Mouse (Mus musculus): ENCODE measurements around the gene Sult1e1. TPM values are rescaled to one million over a fixed set of nuclear protein-coding genes. Genes with fewer than 3 reads are reported as not detected.

Sult1e1 gene
- polyA plus RNA-seq (2014; fragmentation: Nextera tagmentation; extraction: Ambion mirVana): not detected in 2 replicates

- H3K27me3 ChIP-seq (ENCODE audit: control insufficient read depth, insufficient read depth, low read length): no peaks in the 10 kb centered on the region
- H3K9me3 ChIP-seq (ENCODE audit: control insufficient read depth, low read length): no peaks in the 10 kb centered on the region
- no peak within 1 kb of the TSS for H3K4me2 ChIP-seq (ENCODE audit: low read depth, severe bottlenecking)
- DNase-seq (ENCODE audit: low spot score): no peak
- no peaks in the 10 kb centered on the region for H3K4me1 ChIP-seq (ENCODE audit: control insufficient read depth, insufficient read depth, low read length)
- H3K27ac ChIP-seq (replicated peaks; ENCODE audit: low read depth, low read length): no peak within 1 kb of the TSS
- no peaks in the 10 kb centered on the region for H3K36me3 ChIP-seq (ENCODE audit: control insufficient read depth, insufficient read depth, low read length)
- H3K4me3 ChIP-seq (ENCODE audit: low read depth, low read length): no peak within 1 kb of the TSS
- 86% methylated on average over 5 of the region's 5 CpGs for WGBS
- no peak within 1 kb of the TSS for H3K9ac ChIP-seq (ENCODE audit: low read length)
- no peak for ATAC-seq (ENCODE audit: insufficient number of reproducible peaks, low FRiP score, low TSS enrichment, low read depth)
Observed at GRCm38 (mm10) chr5:87591494-87591893, at the start of gene Sult1e1. Gene Sult1e1, minus strand, starts transcription at chr5:87591594.

DNA sequence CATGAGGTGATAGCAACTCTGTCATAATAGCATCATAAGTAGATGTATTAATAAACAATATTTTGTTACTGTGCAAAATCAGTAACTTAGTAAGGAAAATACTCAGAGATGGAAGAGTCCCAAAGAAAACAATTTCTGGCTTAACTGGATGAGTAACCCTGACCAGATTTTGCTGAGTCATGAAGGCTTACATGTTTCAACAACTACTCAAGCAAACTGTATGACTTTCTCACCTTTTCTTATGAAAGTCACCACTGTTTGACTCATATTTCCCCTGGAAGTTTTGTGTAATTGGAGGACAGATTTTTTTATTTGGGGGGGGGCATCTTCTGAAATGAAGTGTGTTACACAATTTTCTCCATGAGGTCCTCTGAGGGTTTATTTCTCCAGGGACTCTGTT lies 31.3 kb upstream of the Sult1e1 start:
- no peak overlapping the region for H3K9ac ChIP-seq (ENCODE audit: low read length)
- no peak for ATAC-seq (ENCODE audit: insufficient number of reproducible peaks, low FRiP score, low TSS enrichment, low read depth)
- H3K27ac ChIP-seq (replicated peaks; ENCODE audit: low read depth, low read length): no peak overlapping the region
- H3K36me3 ChIP-seq (ENCODE audit: control insufficient read depth, insufficient read depth, low read length): no peaks in the 10 kb centered on the region
- no peak for DNase-seq (ENCODE audit: low spot score)
- no peaks in the 10 kb centered on the region for H3K4me1 ChIP-seq (ENCODE audit: control insufficient read depth, insufficient read depth, low read length)
- H3K4me2 ChIP-seq (ENCODE audit: low read depth, severe bottlenecking): no peak overlapping the region
- no peak overlapping the region for H3K4me3 ChIP-seq (ENCODE audit: low read depth, low read length)
- H3K9me3 ChIP-seq (ENCODE audit: control insufficient read depth, low read length): no peaks in the 10 kb centered on the region
- H3K27me3 ChIP-seq (ENCODE audit: control insufficient read depth, insufficient read depth, low read length): no peaks in the 10 kb centered on the region

- no peaks in the 10 kb centered on the region for H3K27me3 ChIP-seq (ENCODE audit: control insufficient read depth, insufficient read depth, low read length)
- H3K4me3 ChIP-seq (ENCODE audit: low read depth, low read length): no peak overlapping the region
- no peaks in the 10 kb centered on the region for H3K9me3 ChIP-seq (ENCODE audit: control insufficient read depth, low read length)
- WGBS: 91% methylated on average over 2 of the region's 2 CpGs
- H3K27ac ChIP-seq (replicated peaks; ENCODE audit: low read depth, low read length): no peak overlapping the region
- ATAC-seq (ENCODE audit: insufficient number of reproducible peaks, low FRiP score, low TSS enrichment, low read depth) (no peak), DNase-seq (ENCODE audit: low spot score) (no peak)
- no peaks in the 10 kb centered on the region for H3K36me3 ChIP-seq (ENCODE audit: control insufficient read depth, insufficient read depth, low read length)
- no peak overlapping the region for H3K9ac ChIP-seq (ENCODE audit: low read length)
- H3K4me1 ChIP-seq (ENCODE audit: control insufficient read depth, insufficient read depth, low read length): no peaks in the 10 kb centered on the region
- no peak overlapping the region for H3K4me2 ChIP-seq (ENCODE audit: low read depth, severe bottlenecking)
Observed at GRCm38 (mm10) chr5:87615128-87615390, 23.7 kb upstream of the Sult1e1 start.

DNA sequence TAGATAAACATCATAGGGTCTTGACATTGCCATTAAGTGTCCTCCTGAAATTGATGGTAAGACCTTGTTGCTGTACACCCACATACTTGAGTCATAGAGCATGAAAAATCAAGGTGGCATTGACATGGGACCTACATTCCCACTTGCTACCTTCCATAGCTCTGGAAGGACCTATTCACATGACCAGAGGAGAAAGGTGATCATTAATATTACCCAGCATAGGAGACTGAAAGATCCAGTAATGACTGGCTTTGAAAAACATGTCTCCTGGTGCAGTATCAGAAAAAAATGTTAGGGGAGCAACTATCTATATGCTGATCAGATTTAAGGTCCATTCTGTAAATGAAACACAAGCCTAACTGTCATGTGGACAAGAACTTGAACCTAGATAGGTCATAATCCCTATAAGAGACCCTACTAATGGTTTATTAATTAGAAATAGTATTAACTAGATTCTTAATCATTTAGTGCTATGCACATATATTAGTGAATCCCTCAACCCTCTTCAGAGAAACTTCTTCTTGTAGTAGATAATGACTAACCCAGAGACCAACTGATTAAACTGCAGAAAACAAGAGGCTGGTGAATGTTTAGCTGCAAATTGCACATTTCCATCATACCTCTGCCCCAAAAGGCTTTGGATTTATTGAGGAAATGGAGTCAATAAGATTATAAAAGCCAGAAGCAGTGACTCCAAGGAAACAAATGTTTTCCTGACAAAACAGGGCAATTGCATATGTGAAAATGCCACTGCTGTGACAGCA lies 23.2 kb upstream of the Sult1e1 start:
- H3K36me3 ChIP-seq (ENCODE audit: control insufficient read depth, insufficient read depth, low read length): no peaks in the 10 kb centered on the region
- H3K27ac ChIP-seq (replicated peaks; ENCODE audit: low read depth, low read length): no peak overlapping the region
- ATAC-seq (ENCODE audit: insufficient number of reproducible peaks, low FRiP score, low TSS enrichment, low read depth) (no peak), DNase-seq (ENCODE audit: low spot score) (no peak)
- no peaks in the 10 kb centered on the region for H3K9me3 ChIP-seq (ENCODE audit: control insufficient read depth, low read length)
- H3K4me1 ChIP-seq (ENCODE audit: control insufficient read depth, insufficient read depth, low read length): no peaks in the 10 kb centered on the region
- H3K4me3 ChIP-seq (ENCODE audit: low read depth, low read length): no peak overlapping the region
- no peaks in the 10 kb centered on the region for H3K27me3 ChIP-seq (ENCODE audit: control insufficient read depth, insufficient read depth, low read length)
- H3K4me2 ChIP-seq (ENCODE audit: low read depth, severe bottlenecking): no peak overlapping the region
- no peak overlapping the region for H3K9ac ChIP-seq (ENCODE audit: low read length)

DNA sequence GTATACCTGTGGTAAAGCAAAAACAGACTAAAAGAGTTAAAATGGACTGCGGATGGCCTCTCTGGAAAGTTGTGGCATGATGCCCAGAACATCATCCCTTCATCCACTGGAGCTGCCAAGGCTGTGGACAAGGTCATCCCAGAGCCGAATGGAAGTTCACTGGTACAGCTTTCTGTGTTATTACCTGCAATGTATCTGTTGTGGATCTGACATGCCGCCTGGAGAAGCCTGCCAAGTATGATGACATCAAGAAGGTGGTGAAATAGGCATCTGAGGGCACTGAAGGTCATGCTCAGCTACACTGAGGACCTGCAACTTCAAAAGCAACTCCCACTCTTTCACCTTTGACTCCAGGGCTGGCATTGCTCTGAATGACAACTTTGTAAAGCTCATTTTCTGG lies 9.6 kb upstream of the Sult1e1 start:
- H3K9ac ChIP-seq (ENCODE audit: low read length): no peak overlapping the region
- no peaks in the 10 kb centered on the region for H3K27me3 ChIP-seq (ENCODE audit: control insufficient read depth, insufficient read depth, low read length)
- no peaks in the 10 kb centered on the region for H3K9me3 ChIP-seq (ENCODE audit: control insufficient read depth, low read length)
- no peaks in the 10 kb centered on the region for H3K4me1 ChIP-seq (ENCODE audit: control insufficient read depth, insufficient read depth, low read length)
- H3K4me2 ChIP-seq (ENCODE audit: low read depth, severe bottlenecking): no peak overlapping the region
- no peak overlapping the region for H3K27ac ChIP-seq (replicated peaks; ENCODE audit: low read depth, low read length)
- 80% methylated on average over 3 of the region's 3 CpGs for WGBS
- no peaks in the 10 kb centered on the region for H3K36me3 ChIP-seq (ENCODE audit: control insufficient read depth, insufficient read depth, low read length)
- H3K4me3 ChIP-seq (ENCODE audit: low read depth, low read length): no peak overlapping the region
- no peak for DNase-seq (ENCODE audit: low spot score)
- no peak for ATAC-seq (ENCODE audit: insufficient number of reproducible peaks, low FRiP score, low TSS enrichment, low read depth)

DNA sequence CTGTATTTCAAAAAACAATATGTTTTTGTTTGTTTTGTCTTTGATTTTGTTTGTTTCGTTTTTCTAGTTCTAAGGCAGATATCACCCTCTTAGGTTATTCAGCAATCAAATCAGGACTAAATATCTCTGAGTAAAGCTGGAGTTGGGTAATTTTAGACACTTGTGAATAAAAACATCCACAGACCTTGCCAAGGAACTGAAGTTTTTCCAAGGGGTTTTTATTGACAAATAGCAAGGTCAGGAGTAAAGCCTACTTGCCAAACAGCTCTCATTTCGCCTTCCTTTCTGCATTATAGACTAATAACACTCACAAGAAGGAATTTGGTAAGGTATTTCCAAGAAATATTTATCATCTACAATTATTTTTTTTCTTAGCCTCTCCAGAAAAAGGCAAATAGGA lies 6.5 kb upstream of the Sult1e1 start:
- Histone ChIP-seq H3K27me3 (ENCODE audit: control insufficient read depth, insufficient read depth, low read length) (no peaks in the 10 kb centered on the region), H3K27ac (replicated peaks; ENCODE audit: low read depth, low read length) (no peak overlapping the region), H3K36me3 (ENCODE audit: control insufficient read depth, insufficient read depth, low read length) (no peaks in the 10 kb centered on the region), H3K9ac (ENCODE audit: low read length) (no peak overlapping the region), H3K4me1 (ENCODE audit: control insufficient read depth, insufficient read depth, low read length) (no peaks in the 10 kb centered on the region), H3K4me2 (ENCODE audit: low read depth, severe bottlenecking) (no peak overlapping the region), H3K4me3 (ENCODE audit: low read depth, low read length) (no peak overlapping the region), H3K9me3 (ENCODE audit: control insufficient read depth, low read length) (no peaks in the 10 kb centered on the region)
- ATAC-seq (ENCODE audit: insufficient number of reproducible peaks, low FRiP score, low TSS enrichment, low read depth) (no peak), DNase-seq (ENCODE audit: low spot score) (no peak)
- 78% methylated on average over 2 of the region's 2 CpGs for WGBS

- 95% methylated on average over 2 of the region's 2 CpGs for WGBS
- H3K4me2 ChIP-seq (ENCODE audit: low read depth, severe bottlenecking): no peak overlapping the region
Observed at GRCm38 (mm10) chr5:87589916-87590315, 1.5 kb downstream of the Sult1e1 start.

DNA sequence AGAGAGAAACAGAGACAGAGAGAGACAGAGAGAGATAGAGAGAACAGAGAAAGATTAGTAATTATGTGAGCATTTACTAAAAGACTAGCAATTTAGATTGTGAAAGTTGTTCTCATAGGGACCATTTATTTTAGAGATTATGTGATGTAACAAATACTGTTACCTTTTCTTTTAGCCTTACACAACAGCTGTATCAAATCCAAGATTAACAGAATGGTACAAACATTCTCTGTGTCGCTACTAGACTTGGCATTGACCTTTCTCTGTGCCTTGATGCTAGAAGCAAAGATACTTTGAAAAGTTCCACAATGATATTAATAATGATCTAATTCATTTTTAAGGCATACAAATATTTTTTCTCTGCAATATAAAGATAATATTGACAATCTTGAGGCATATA lies 11.0 kb downstream of the Sult1e1 start:
- Histone ChIP-seq H3K9ac (ENCODE audit: low read length) (no peak overlapping the region), H3K4me2 (ENCODE audit: low read depth, severe bottlenecking) (no peak overlapping the region), H3K27me3 (ENCODE audit: control insufficient read depth, insufficient read depth, low read length) (no peaks in the 10 kb centered on the region), H3K36me3 (ENCODE audit: control insufficient read depth, insufficient read depth, low read length) (no peaks in the 10 kb centered on the region), H3K4me3 (ENCODE audit: low read depth, low read length) (no peak overlapping the region), H3K4me1 (ENCODE audit: control insufficient read depth, insufficient read depth, low read length) (no peaks in the 10 kb centered on the region), H3K27ac (replicated peaks; ENCODE audit: low read depth, low read length) (no peak overlapping the region), H3K9me3 (ENCODE audit: control insufficient read depth, low read length) (no peaks in the 10 kb centered on the region)
- 95% methylated on average over 1 of the region's 1 CpGs for WGBS
- ATAC-seq (ENCODE audit: insufficient number of reproducible peaks, low FRiP score, low TSS enrichment, low read depth) (no peak), DNase-seq (ENCODE audit: low spot score) (no peak)

More at GRCm38 (mm10) chr5:87589916-87590315, 1.5 kb downstream of the Sult1e1 start:
- Histone ChIP-seq H3K27ac (replicated peaks; ENCODE audit: low read depth, low read length) (no peak overlapping the region), H3K9me3 (ENCODE audit: control insufficient read depth, low read length) (no peaks in the 10 kb centered on the region), H3K9ac (ENCODE audit: low read length) (no peak overlapping the region), H3K36me3 (ENCODE audit: control insufficient read depth, insufficient read depth, low read length) (no peaks in the 10 kb centered on the region), H3K4me3 (ENCODE audit: low read depth, low read length) (no peak overlapping the region), H3K27me3 (ENCODE audit: control insufficient read depth, insufficient read depth, low read length) (no peaks in the 10 kb centered on the region), H3K4me1 (ENCODE audit: control insufficient read depth, insufficient read depth, low read length) (no peaks in the 10 kb centered on the region)
- no peak for ATAC-seq (ENCODE audit: insufficient number of reproducible peaks, low FRiP score, low TSS enrichment, low read depth)
- DNase-seq (ENCODE audit: low spot score): no peak

DNA sequence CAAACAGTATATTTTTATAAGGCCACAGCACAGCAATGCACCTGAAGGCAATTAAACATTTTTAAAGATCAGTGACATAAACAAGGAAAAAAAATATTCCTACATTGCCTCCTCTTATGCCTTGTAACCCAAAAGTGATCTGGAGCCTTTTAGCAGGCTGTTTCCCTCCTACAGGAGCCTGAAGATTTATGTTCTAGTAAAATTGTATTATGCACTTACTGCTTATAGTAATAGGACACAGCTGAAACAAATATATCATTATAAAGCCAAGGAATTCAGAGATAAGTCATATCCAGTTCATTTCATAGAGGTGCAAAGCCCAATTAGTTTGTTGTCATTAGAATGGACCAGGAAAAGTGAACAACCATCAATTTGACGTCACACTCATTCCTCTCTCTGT lies 17.2 kb downstream of the Sult1e1 start:
- 26% methylated on average over 1 of the region's 1 CpGs for WGBS
- Histone ChIP-seq H3K27ac (replicated peaks; ENCODE audit: low read depth, low read length) (0 out of 2 replicates have a peak overlapping the region, but pooled peaks have one; percentile 5), H3K27me3 (ENCODE audit: control insufficient read depth, insufficient read depth, low read length) (no peaks in the 10 kb centered on the region), H3K36me3 (ENCODE audit: control insufficient read depth, insufficient read depth, low read length) (no peaks in the 10 kb centered on the region), H3K4me2 (ENCODE audit: low read depth, severe bottlenecking) (no peak overlapping the region), H3K4me3 (ENCODE audit: low read depth, low read length) (no peak overlapping the region), H3K4me1 (ENCODE audit: control insufficient read depth, insufficient read depth, low read length) (no peaks in the 10 kb centered on the region), H3K9ac (ENCODE audit: low read length) (no peak overlapping the region), H3K9me3 (ENCODE audit: control insufficient read depth, low read length) (no peaks in the 10 kb centered on the region)
- DNase-seq (ENCODE audit: low spot score): no peak
- ATAC-seq (ENCODE audit: insufficient number of reproducible peaks, low FRiP score, low TSS enrichment, low read depth): 0 out of 2 replicates have a peak, but pooled peaks have one; percentile 41
